Mouse (Mus musculus) embryonic fibroblast, embryonic 13.5 days (primary cell): ENCODE measurements around the gene Anks6. TPM values are rescaled to one million over a fixed set of nuclear protein-coding genes. Genes with fewer than 3 reads are reported as not detected.
"Not testable (repeated sequence)": the region's sequence is repeated elsewhere in the genome, so short reads cannot be mapped to it uniquely, and the experiment has no call there.

Experiments
- H3K27ac ChIP-seq: 2 replicates; pipeline ENCODE4 v1.5.1; 2012; ENCODE audit warnings: low read length, control low read depth, inconsistent platforms; ENCODE audit not compliant: insufficient read depth
- H3K4me1 ChIP-seq: 2 replicates; pipeline ENCODE4 v1.6.1; 2011; ENCODE audit warnings: low read length; ENCODE audit not compliant: control insufficient read depth, insufficient read depth
- H3K4me3 ChIP-seq: 2 replicates; pipeline ENCODE4 v1.5.1; 2011; ENCODE audit warnings: mild to moderate bottlenecking, control low read depth, low read length; ENCODE audit not compliant: insufficient read depth
- CTCF ChIP-seq: IDR thresholded peaks from 2 replicates; pipeline ENCODE4 v1.5.1; 2011; ENCODE audit warnings: mild to moderate bottlenecking, control low read depth, low read length, moderate library complexity, borderline replicate concordance; ENCODE audit not compliant: insufficient read depth
- POLR2A ChIP-seq: IDR thresholded peaks from 2 replicates; pipeline ENCODE4 v1.6.1; 2011; ENCODE audit warnings: low read depth, mild to moderate bottlenecking, control low read depth, low read length, moderate library complexity
- polyA plus RNA-seq: library from polyadenylated mRNA; stranded (reverse); fragments of >200 nt; gene quantifications from 2 replicates; pipeline ENCODE4 v1.2.4, GENCODE M21; 2011; ENCODE audit warnings: low read depth; ENCODE audit not compliant: missing spikeins, insufficient read length

Anks6 gene
- polyA plus RNA-seq, 1 experiment: 6.8 TPM

DNA sequence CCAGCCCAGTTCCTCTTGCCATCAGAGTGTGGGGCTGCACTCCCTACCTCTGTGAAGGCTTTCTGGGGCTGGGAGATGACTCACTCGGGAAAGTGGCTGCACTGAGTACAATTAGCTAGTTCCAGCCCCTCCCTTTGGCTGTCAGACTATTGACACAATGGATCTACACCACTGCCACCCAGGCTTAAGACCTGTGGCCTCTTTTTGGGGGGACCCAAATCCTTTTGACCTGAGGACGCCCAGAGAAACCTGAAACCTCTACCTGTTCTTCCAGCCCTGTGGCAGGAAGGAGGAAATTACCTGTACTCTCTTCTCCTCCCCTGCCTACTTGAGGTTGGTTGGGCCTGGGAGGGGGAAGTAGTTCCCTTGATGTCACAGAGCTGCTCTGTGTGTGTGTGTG is 17.8 kb upstream of the Anks6 start:
- TF ChIP-seq CTCF (no peak), POLR2A (no peak)
- Histone ChIP-seq H3K27ac (no peak overlapping the region), H3K4me1 (no peaks in the 10 kb centered on the region), H3K4me3 (no peak overlapping the region)

GRCm38 (mm10) chr4:47060900-47061299 is 3.7 kb upstream of the Anks6 start:
- no peaks in the 10 kb centered on the region for H3K4me1 ChIP-seq
- H3K4me3 ChIP-seq: no peak overlapping the region
- H3K27ac ChIP-seq: no peak overlapping the region
- TF ChIP-seq POLR2A (no peak), CTCF (no peak)

DNA sequence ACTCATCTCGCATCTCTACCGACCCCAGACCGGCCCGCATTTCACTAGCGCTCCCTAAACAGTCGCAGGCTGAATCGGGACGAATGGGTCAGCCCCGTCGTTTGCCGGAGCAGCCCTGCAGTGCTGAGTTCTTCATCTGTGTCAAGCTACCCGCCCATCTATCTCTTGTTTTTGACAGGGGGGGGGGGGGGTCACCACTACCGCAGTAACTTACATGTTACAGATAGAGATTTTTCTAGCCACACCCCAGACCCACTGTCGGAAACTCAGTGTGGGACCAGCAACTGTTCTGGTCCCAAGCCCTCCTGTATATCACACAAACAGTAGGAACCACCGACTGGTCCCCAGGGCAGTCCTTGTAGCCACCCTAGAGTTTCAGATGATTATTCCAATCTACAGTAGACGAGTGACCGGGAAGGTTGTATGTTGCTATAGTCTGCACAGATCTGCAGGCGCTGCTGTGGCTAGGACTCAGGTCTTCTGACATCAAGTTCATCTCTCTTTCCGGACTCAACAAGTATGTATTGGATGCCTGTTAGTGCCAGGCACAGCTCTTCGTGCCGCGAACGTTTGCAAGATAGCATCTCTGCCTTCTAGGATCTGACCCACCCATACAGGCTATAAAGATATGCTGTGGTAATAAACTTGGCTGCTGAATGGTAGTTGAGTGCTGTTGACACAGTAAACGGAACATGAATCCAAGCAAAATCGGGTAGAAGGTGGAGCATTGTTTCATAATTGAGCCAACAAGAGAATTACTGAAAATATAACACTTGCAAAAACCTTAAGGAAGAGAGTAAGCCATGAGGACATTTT is 491 bp upstream of the Anks6 start:
- Histone ChIP-seq H3K4me3 (peak overlapping the region; percentile 54), H3K4me1 (no peaks in the 10 kb centered on the region), H3K27ac (no peak overlapping the region)
- TF ChIP-seq CTCF: no peak
- TF ChIP-seq POLR2A: peak; percentile 36; the same call in 1 of the 2 replicates

DNA sequence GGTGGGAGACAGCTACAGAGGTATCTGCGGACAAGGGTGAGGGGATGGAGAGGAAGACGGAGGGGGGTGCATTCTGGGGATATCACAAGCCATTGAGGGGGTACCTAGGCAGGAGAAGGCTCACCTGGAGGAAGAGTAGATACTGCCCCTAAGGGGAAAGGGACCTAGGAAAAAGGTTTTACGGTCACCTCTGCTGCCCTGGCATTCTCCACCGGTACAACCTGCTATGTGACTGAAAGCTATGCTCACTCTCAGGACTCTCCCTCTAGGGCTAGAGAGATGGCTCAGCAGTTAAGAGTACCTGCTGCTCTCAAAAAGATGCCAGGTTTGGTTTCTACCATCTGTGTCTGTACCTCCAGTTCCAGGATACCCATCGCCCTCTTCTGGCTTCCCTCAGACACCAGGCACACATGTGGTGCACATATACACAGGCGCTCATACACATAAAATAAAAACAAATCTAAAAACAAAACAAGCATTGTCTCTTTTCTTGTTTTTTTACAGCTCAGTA is 1.6 kb downstream of the Anks6 start:
- Histone ChIP-seq H3K4me1 (no peaks in the 10 kb centered on the region), H3K27ac (no peak overlapping the region), H3K4me3 (no peak overlapping the region)
- TF ChIP-seq CTCF: no peak
- no peak for TF ChIP-seq POLR2A

- H3K4me1 ChIP-seq, H3K27ac ChIP-seq, H3K4me3 ChIP-seq: not testable (repeated sequence)
Measured at GRCm38 (mm10) chr4:47055170-47055569, 2.1 kb downstream of the Anks6 start.

DNA sequence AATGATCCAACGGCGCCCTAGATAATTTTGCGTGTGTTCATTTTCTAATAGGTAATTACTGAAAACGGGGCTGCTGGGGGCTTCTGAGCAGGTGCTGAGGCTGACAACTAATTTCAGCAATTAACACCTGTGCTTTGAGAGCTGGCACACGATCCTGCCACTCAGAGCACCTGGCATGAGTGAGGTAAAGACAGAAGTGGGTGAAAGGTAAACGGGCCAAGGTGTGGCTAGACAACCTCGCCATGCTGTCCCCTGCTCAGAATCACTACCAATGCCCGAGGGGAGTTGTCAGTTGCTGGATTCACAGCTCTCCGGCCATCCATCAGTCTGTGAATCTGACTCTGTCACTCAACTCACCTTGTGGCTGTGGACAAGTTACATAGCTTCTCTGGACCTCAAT is 5.3 kb downstream of the Anks6 start:
- Histone ChIP-seq H3K4me1 (no peaks in the 10 kb centered on the region), H3K4me3 (no peak overlapping the region), H3K27ac (no peak overlapping the region)
- TF ChIP-seq POLR2A (no peak), CTCF (no peak)

- Histone ChIP-seq H3K27ac (no peak overlapping the region), H3K4me1 (no peaks in the 10 kb centered on the region), H3K4me3 (no peak overlapping the region)
- TF ChIP-seq CTCF (no peak), POLR2A (no peak)
Measured at GRCm38 (mm10) chr4:47050642-47051381, 6.4 kb downstream of the Anks6 start.

DNA sequence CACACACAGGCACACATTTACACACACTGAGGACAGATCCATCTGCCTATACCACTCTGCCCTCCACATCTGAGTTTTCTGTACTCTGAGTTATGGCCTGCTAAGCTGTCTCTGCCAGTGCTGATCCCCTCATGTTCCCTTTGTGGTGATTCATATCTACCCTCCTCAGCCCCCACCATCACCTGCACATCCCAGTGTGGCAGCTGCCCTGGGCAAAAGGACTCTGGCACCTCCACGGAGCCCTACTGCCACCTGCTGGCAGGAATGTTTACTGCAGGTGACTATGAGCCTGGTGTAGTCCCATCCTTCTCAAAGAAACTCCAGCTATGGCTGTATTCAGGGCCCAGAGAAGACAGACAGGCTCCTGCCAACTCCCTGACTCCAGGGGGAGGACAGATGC is 7.1 kb downstream of the Anks6 start:
- TF ChIP-seq POLR2A (no peak), CTCF (peak; percentile 71)
- no peak overlapping the region for H3K4me3 ChIP-seq
- no peak overlapping the region for H3K27ac ChIP-seq
- H3K4me1 ChIP-seq: no peaks in the 10 kb centered on the region

DNA sequence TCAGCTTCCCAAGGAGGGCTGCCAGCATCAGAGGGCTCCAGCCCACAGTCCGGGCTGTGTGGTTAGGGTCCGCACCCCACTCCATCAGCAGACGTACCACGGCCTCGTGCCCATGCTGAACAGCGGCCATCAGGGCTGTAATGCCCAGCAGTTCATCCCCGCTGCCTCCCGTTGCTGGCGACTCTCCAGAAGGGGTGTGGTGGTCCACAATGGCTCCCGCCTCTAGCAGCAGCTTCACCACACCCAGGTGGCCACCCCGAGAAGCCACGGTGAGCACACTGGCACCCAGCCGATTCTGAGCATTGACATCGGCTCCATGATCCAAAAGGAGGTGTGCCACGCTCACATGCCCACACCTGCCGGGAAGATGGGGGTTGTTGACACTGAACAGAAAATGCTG is 8.0 kb downstream of the Anks6 start:
- TF ChIP-seq CTCF: no peak
- no peak for TF ChIP-seq POLR2A
- Histone ChIP-seq H3K4me3 (no peak overlapping the region), H3K4me1 (no peaks in the 10 kb centered on the region), H3K27ac (no peak overlapping the region)

- TF ChIP-seq POLR2A: no peak
- no peak for TF ChIP-seq CTCF
- Histone ChIP-seq H3K4me3 (no peak overlapping the region), H3K4me1 (no peaks in the 10 kb centered on the region), H3K27ac (no peak overlapping the region)
Measured at GRCm38 (mm10) chr4:47047765-47048164, 9.5 kb downstream of the Anks6 start.
